Mouse (Mus musculus): ENCODE data around the gene Phospho1. TPM values are rescaled to one million over a fixed set of nuclear protein-coding genes. Genes with fewer than 3 reads are reported as not detected.

Phospho1 gene
- polyA plus RNA-seq (2012; rRNA removed), result 9.2 and 10.6 TPM in 2 replicates

DNA sequence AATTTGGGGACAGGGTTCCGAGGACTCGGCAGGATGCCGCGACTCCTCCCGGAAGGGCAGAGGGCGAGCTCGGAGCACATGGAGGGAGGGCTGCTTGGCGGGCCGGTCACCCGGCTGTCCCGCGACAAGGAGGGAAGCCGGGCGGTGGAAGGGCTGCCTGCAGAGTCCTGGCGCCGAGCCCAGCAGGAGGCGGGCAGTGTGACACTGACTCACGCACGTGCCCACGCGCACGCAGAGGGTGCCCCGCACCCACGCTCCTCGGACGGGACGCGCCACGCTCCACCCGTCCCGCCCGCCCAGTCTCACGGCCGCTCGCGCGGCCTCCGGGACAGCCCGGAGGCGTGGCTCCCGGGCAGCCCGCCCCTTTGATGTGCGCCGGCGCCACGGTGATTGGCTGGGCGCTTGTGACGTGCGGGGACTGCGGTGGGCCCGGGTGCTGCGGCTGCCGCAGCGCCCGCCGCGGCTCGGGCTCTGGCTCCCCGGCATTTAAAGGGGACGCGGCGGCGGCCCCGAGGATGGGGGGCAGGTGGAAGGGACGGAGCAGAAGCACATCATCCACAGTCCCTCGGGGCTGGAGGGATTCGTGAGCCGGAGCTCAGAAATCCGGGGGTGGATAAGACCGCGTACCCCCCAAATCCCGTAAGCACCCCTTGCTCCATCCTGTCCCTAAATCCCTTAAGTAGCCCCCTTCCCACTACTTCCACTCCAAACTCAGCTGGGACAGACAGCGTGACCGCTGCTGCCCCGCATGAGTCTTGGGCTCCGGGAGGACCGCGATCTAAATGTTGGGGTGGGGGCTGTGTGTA is at the start of gene Phospho1:
TSS of gene Phospho1 (plus strand) at position 429 of the 806 bp plus-strand sequence.

DNA sequence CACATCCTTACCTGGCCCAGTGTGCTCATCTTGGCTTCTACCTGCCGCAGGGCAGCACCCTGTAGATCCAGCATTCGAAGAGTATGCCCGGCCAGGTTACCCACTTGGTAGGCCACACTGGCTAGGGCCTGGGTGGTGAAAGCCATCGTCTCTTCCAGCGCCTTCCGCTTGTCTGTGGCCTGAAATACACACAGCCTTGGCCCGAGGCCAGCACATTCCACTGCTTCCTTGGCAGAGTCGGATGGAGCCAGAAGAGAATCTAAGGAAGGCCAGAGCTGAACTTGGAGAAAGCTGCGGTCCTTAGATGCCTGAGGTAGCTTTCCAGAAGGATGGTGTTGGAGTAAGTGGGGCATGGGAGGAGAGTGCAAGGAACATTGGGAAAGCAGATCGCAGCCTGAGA is 12.8 kb downstream of the Phospho1 start, which contains the start of gene Gngt2:
TSS of gene Gngt2 (plus strand) at position 158 of the 400 bp plus-strand sequence.

DNA sequence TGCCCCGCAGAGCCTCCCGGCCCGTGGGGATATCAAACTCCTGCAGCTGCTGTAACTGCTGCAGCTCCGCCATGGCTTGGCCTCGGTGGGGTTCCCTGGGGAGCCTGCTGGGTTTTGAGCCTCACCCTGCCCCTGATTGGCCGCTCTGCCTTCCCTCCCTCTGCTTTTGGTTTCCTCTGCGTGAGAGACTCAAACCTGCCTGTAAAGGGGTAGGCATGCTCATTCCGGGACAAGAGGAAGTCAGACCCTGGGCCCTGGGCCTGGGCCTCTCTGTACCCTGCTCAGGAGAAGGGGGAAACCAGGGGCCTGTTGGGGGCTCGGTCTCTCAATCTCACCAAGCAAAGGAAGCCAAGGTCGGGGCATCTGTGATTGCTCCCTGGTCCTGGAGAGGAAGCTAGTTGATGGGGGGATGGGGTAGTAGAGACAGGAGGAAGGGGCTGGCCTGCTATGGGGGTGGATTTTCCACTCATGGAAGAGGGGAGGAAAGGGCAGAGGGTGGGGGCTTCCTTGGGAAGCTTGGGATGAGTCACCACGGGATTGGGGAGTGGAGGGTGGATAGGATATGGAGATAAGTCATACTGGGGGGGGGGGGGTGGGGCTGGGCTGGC is 17.9 kb downstream of the Phospho1 start, which contains the start of gene Abi3:
TSS of gene Abi3 (minus strand) at position 403 of the 608 bp plus-strand sequence.

Other genes starting within 250 kb of the Phospho1 start
- 1.8 and 1.9 TPM in 2 replicates for gene Ngfr, start 236.8 kb upstream of the Phospho1 start, polyA plus RNA-seq (2012; rRNA removed)
- 183 and 207 TPM in 2 replicates for gene Phb, start 157.5 kb upstream of the Phospho1 start, polyA plus RNA-seq (2012; rRNA removed)
- gene Zfp652, start 111.8 kb upstream of the Phospho1 start, polyA plus RNA-seq (2012; rRNA removed), result 4.5 and 6.2 TPM in 2 replicates
- 0.05 and 0.07 TPM in 2 replicates for gene B130006D01Rik, start 100.9 kb upstream of the Phospho1 start, polyA plus RNA-seq (2012; rRNA removed)
- 16.3 and 16.7 TPM in 2 replicates for gene Gngt2, start 12.7 kb downstream of the Phospho1 start, polyA plus RNA-seq (2012; rRNA removed)
- 7.0 and 7.3 TPM in 2 replicates for gene Abi3, start 18.0 kb downstream of the Phospho1 start, polyA plus RNA-seq (2012; rRNA removed)
- gene B4galnt2, start 90.4 kb downstream of the Phospho1 start, polyA plus RNA-seq (2012; rRNA removed), result 0.07 and 0.09 TPM in 2 replicates
- 1.3 and 1.6 TPM in 2 replicates for gene Igf2bp1, start 181.4 kb downstream of the Phospho1 start, polyA plus RNA-seq (2012; rRNA removed)
- gene Gip, start 200.0 kb downstream of the Phospho1 start, polyA plus RNA-seq (2012; rRNA removed), result 0.13 TPM in 1 of 2 replicates, not detected in the other
- 19.2 and 21.1 TPM in 2 replicates for gene Snf8, start 210.4 kb downstream of the Phospho1 start, polyA plus RNA-seq (2012; rRNA removed)
- 17.2 and 17.3 TPM in 2 replicates for gene Ube2z, start 240.9 kb downstream of the Phospho1 start, polyA plus RNA-seq (2012; rRNA removed)